Mouse (Mus musculus) thymus, postnatal 14 days (tissue): ENCODE measurements around the gene Foxl1.
A peak's percentile ranks its signal among the peaks of the same experiment; 100 is the strongest.

ENCODE experiments used
- DNase-seq: peaks from one replicate; pipeline ENCODE4 v3.0.0; 2021

The Foxl1 gene

DNA sequence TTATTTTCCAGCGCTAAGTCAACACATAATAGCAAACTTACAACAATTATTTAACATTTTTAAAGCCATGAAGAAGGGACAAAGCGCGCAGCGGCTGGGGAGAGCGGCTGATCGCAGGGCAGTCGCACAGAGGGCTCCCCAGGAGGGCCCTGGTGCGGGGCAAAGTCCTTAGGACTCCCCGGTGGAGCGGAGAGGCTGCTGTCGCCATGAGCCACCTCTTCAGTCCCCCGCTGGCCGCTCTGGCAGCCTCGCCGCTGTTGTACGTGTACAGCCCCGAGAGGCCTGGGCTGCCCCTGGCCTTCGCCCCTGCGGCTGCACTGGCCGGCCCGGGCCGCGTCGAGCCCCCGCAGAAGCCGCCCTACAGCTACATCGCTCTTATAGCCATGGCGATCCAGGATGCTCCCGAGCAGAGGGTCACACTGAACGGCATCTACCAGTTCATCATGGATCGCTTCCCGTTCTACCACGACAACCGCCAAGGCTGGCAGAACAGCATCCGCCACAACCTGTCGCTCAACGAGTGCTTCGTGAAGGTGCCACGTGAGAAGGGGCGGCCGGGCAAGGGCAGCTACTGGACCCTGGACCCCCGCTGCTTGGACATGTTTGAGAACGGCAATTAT, at the start of gene Foxl1:
TSS of gene Foxl1 (plus strand) at position 185 of the 620 bp plus-strand sequence.
- DNase-seq: no peak

DNA sequence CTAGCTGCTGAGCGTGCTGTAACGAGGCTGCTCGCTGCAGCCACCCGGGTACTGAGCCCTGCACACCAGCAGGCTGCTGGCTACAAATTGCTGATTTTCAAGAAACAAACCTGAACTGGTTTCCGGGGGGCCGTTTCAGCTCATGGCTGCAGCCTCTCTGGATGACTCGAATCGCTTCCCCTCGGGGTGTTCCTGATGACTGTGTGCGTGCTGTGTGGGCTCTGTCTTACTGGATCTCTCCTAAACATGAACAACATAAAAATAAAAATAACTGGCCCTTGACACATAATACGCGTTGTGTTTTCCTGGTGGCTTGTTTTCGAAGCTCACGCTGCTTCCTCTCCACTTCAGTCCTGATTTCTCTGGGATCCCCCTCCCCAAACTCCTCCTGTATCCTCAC, 49.0 kb upstream of the Foxl1 start:
- DNase-seq: no peak

DNA sequence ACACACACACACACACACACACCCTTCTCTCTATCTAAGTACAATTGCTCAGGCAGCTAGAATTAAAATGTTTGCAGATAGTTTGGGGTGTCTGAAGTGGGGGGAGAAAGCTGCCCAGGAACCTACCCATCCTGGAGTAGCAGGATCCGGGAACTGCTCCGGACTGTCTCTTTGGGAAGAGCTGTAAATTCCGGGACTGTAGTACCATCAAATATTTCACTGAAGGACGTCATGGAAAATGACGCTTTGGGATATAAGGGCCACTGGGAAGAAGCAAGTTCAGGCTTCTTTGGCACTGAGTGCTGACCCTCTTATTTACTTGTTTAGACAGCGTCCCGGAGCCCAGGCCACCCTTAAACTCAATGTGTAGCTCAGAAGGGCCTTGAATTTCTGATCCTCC, 48.5 kb upstream of the Foxl1 start:
- DNase-seq: no peak

DNA sequence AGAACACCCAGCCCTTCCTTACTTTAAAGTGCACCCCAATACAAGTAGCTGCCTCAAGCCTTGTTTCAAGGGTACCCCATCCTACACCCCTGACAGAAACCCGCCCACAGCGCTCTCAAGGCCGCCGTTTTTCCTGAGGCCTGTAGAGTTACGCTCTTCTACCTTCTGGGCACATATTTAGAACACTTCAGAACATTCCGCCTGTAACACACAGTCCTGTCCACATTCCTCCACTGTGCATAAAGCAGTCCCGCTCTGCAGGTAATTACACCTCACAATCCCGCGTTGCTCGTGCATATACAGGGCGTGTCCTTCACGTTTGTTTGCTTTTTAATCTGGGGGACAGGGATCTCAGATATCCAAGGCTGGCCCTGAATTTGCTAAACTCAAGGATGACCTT, 47.8 kb upstream of the Foxl1 start:
- no peak for DNase-seq

DNA sequence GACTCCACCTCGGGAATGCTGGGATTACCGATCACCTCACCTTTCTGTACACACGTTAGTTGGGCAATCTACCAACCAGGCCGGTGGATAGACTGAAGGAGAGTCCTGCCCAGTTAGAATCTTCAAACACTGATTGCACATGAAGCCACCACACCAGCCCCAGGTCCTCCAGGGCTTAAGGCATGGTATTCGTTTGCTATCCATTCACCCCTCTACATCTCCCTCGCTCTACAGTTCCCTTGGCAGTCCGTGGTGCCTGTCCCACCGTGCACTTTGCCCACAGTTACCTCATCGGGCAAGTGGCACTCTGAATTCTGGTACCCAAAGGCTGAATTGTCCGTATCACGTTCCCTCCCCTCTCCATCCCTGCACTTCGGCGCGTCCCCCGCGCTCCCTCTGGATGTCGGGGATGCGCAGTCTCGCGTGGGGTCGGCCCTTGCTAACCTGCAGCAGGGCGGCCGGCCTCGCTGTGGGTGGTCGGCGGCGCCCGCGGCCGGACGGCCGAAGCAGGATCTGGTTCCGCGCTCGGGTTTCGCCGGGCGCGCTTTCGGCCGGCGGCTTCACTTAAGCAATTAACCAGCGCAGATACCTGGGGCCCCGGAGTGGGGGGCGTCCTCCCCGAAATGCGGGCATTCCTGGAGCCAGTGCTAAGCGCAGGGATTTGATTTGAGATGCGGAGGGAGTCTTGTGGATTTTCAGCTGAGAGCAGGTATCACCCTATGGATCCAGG, 47.2 kb upstream of the Foxl1 start:
- no peak for DNase-seq

DNA sequence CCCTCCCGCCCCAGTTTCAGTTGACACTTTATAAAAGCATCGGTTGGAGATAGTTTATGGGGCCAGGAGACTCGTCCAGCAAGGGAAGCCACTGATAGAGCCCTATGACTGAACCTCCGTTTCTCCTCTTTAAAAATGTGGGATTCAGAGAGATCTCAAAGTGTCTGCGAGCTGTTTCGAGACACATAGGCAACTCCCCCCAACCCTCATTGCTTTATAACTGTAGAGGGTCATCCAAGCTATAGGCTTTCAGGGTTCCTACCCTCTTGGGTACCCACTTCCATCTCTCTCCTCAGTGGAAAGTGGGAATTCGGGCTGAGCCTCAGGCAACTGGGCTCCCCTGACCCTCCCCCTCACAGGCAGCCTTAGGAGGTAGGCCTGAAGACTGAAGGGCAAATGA, 46.3 kb upstream of the Foxl1 start:
- no peak for DNase-seq

DNA sequence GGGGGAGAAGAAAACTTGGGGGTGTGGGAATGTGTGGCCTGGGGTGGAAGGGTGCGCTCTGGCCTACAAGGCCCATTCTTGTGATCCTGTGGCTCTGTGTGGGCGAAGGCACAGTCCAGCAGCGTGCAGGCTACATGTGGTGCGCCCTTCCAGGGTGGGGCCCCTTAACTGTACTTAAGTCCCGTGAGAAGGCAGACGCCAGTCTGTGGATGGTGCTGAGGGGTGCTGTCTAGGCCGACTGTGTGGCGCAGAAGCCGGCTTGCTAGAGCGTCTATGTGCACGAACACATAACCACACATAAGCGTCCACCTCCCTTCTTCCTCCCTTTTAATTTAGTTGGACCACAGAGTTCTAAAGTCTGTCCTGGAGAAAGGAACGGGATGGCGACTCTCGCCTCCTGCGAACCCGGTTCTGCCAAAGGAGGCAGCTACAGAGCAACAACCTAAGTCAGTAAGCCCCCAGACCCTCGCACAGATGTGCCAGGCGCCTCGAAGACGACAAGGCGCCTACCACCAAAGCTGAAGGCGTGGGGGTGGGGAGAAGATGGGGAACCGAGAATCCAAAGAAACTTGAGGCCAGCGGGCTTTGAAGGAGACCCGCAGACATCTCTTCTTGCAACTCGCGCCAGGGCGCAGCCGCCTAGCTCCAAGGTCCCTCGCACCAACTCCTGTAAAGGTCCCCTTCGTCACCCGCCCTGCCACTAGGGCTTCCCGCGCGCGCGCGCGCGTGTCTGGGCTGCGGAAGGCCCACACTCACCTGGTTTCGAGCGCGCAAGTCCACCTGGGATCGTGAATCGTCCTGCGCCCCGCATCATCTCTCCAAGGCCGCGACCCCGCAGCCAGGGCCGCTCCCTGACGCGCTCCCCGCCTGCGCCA, 45.3 kb upstream of the Foxl1 start:
- no peak for DNase-seq

DNA sequence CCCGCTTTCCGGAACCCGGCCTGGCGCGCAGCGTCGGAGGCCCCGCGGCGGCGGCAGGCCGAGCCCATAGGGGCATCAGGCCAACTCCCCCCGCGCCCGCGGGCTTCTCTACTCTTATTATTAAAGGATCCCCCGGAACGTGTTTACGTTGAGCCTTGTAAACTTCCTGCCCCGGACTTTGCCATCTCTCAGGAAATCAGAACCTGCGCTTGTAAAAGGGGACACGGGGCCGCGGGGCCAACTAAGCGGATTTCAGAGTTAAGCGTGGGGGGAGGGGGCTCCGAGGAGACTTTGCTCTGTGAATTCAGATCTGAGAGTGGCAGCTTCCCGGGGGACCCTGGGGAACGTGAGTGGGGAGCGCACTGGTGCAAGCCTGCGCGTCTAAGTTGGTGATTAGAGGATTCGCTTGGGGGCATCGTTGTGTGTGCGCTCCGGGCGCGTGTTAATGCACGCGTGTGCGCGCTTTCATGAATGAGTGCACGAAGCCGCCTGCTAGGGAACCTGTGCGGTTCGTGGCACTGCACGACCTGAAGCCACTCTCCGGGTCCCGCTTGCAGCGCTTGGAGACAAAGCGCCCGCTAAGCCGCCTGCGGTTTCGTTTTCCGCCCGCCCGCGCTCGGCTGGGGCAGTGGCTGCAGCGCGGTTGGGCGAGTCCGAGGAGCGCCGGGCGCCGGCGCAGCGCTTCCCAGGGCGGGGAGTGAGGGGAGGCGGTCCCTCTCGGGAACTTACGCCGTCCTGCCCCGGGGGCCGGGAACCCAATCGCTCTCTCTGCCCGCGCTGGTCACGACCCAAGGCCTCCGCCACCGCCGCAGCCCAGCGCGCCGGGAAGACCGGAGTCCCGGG, 44.4 kb upstream of the Foxl1 start:
- DNase-seq: no peak

DNA sequence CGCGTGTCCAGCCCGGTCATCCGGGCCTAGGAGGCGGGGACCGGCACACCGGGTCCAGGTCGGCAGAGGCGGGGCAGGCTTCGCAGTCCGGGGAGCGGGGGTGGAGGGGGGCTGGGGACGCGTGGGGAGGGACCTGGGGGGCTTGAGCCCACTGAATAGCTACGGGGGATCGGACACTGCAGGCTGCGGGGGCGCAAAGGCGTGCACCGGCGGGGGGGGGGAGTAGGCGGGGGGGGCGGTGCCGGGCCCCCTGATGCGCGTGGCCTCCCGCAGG, 43.9 kb upstream of the Foxl1 start:
- no peak for DNase-seq

DNA sequence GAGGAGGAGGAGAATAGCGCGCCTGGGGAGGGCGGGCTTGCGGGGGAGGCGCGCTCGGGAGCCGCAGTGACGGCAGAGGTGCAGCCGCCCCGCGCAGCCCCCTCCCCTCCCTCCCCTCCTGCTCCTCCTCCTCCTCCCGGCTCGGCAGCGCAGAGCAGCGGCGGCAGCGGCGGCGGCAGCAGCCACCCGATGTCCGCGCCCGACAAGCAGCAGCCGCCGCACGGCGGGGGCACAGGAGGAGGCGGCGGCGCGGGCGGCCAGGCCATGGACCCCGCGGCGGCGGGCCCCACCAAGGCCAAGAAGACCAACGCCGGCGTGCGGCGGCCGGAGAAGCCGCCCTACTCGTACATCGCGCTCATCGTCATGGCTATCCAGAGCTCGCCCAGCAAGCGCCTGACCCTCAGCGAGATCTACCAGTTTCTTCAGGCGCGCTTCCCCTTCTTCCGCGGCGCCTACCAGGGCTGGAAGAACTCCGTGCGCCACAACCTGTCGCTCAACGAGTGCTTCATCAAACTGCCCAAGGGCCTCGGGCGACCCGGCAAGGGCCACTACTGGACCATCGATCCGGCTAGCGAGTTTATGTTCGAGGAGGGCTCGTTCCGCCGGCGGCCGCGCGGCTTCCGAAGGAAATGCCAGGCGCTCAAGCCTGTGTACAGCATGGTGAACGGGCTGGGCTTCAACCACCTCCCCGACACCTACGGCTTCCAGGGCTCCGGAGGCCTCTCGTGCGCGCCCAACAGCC, 43.4 kb upstream of the Foxl1 start, which contains the start of gene Foxf1:
TSS of gene Foxf1 (plus strand) at position 177 of the 742 bp plus-strand sequence.
- DNase-seq: no peak

DNA sequence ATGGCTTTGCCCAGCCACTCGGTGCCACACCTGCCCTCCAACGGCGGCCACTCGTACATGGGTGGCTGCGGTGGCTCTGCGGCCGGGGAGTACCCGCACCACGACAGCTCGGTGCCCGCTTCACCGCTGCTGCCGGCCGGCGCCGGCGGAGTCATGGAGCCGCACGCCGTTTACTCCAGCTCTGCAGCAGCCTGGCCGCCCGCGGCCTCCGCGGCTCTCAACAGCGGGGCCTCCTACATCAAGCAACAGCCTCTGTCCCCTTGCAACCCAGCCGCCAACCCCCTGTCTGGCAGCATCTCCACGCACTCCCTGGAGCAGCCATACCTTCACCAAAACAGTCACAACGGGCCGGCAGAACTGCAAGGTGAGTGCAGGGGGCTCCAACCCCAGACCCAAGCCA, 42.7 kb upstream of the Foxl1 start:
- no peak for DNase-seq

DNA sequence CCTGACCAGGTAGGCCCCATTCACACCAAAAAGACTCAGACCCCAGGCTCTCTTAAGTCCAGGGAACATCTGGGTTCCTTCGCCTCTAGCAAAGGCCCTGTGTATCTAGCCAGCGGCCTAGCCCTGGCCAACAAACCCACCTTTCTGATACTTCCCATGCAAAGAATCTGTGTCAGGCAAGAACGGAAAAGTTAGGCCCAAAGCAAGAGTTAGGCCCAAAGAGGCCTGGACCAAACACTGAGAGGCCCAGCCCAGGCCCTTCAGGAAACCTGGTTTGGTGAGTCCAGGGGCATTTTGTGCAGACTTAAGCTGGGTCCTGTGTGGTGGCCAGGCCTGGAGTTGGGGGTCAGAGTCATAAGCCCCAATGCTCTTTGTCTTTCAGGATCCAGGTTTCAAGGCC, 42.2 kb upstream of the Foxl1 start:
- DNase-seq: no peak

DNA sequence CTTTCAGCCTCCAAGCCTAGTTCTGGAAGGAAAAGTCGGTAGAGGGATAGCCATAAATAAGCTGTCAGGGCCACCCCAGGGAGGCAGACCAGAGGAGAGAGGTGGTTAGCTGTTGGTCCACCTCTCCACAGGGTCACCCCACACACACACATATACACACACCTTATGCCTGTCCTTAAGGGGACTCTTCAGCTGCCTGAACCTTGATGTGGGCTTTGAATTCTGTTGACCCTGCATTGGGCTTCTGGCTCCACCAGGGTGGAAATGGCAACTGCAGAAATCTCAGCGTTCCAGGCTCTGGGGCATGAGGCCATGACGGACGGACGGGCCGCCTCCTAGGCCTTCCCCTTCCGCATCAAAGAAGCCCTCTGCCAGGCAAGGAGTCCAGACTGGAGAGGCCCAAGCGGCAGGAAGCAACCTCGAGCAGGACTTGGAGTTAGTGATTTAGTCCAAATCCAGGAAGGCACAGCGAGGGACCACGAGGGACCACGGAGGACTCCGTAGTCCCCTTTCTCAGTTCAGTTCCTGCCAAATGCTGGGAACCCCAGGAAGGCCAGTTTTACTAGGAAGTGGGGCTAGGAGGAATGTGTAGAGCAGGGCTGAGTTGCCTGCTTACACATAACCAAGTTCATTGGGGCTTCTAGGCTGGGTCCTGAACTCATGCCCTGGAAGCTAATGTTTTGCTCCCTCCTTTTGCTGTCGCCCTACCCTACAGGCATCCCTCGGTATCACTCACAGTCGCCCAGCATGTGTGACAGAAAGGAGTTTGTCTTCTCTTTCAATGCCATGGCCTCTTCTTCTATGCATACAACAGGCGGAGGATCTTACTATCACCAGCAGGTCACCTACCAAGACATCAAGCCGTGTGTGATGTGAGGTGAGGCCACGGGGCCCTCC, 41.5 kb upstream of the Foxl1 start:
- no peak for DNase-seq

DNA sequence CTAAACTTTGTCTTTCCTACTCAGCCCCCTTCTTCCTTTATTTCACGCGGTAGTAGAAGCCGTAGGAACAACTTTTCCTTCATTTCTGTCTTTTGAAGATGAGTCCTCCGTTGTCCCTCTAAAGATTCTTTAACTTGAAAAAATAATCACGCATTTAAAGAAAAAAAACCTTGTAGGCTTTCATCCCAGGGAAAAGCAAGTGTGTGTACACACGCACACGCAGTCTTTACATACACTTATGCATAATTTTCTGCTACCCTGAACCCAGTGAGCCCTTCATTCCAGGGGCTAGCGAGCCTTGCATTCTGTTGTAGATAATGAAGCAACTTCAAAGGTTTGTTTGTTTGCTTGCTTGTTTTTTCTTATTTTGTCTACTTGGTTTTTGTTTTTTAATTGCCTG, 39.5 kb upstream of the Foxl1 start:
- no peak for DNase-seq

DNA sequence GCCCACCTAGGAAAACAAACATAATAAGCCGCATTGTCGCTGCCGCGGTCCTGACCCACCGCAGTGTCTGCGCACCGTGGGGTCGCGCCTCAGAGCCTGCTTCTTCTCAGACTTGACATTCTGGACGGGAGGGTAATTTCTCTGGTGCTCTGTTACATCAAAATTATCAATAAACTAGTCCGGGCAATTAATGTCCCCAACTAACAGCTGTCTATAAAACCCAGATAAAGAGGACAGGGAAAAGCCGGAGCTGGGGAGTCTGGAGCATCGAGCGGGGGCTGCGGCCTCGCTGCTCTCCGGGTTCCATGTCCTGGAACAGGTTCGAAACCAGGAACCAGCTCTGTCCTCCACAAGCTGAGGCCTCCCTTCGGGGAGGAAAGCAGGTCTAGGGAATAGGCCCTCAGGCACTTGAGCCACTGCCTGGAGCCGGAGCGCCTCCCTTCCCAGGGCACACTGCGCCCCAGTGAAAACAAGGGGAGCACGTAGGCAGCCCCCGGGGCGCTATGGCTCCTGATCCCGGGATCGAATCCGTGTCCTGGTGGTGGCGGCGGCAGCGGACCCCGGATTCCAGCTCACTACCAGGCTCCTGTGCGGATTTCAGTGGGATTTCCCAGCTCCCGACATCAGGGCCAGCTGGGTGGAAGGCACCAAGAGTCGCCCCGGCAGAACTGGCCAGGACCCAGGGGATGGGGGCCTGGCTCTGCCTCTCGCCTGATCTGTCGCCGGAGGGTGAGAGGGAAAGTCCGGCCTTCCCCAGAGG, 38.7 kb upstream of the Foxl1 start:
- DNase-seq: no peak

DNA sequence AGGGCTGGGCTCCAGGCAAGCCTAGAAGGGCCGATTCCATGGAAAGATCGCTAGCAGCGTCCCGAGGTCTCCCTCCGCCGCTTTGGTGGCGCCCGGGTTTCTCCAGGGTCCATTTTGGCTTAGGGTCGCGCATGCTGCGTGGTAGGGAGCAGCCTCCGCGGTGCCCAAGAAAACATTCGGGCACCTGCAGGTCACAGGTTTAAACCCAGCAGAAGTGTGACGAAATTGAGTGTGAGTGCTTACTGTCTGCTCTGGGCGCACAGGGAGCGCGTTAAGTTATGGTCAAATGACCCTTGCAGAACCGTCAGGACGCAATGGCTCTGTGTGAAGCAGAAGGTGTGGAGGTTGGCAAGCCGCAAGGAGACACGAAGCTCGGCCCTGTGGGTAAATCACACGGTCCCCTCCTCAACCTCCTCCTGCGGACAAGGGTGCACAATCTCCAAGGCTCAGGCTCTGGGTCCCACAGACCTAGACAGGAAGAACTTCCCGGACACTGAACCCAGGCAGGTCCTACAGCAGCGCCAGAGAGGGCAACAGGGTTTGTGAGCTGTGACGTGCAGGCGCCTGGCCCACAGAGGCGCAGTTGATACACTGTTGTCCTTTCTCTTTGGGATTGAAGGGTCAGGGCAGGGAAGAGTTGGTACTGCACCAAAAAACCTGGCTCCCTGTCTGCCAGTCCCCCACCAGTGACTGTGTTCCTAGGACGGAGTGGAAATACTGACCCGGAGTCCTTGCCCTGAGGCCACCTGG, 37.9 kb upstream of the Foxl1 start:
- DNase-seq: no peak

DNA sequence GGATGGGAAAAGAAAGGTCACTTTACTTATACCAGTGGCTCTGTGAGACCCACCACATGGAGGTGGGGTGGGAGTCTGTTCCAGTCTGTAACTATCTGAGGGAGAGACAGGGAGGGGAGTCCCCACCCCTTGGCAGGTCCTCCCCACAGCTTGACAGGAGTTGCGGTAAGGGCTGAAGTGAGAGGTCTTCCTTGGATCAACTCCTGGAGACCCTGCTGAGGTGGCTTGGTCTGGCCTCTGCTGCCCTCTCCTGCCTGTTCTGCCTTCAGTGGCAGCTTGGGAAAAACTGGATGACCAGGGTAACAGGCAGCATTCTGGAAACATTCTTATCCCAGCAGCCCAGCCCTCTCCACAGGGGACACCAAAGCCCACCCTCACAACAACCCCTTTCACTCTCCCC, 37.0 kb upstream of the Foxl1 start:
- no peak for DNase-seq

DNA sequence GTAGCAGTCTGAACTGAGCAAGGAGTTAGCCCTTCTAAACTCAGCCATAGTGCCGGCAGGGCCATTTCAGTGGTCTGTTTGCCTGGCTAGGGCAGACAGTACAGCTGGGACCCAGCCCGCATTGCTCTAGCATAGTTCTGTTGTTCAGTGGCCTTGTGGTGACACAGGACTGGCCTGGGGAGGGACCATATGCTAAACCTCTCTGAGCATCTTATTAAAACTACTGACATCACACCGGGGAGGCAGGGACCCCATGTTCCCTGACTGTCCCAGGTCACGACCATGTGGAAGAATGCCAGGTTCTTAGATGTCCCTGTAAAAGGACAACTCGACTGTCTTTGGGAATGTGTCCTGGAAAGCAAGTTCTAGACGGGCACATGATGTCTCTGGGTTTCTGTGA, 35.6 kb upstream of the Foxl1 start:
- DNase-seq: no peak

DNA sequence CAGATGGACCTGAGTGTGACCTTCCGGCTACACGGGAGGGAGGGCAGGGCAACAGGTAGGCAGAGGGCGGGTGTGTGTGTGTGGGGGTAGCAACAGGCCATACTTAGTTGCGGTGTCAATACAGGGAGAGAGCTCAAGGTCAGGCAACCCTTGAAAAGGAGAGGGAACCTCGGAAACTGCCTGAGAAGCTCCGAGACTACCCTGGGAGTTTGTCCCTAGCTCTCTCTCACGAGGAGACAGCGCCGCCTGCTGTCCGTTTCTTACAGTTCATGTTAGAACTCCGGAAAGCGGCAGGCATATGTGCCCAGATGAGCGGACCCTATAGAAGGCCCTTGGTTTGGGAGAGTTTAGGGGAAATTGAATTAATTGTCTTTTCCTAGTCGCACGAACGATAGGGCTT, 35.1 kb upstream of the Foxl1 start:
- peak; percentile 85 for DNase-seq

DNA sequence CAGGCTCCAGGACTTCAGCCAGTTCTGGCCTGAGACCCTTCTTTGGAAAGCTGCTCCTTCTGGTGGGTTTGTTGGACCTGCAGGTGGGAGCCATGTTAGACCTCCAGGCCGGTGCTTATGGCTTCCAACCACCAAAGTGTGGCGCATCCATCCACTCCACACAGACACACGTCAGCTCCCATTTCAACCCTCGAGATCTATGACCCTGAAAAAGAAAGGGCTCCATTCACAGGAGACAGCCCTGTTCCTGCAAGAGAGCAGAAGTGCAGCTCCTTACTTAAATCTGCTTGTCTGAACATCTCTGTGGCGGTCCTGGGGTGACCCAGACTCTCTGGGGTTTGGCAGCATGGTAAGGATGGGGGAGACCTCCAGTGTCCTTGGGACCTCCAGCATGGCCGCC, 34.2 kb upstream of the Foxl1 start:
- no peak for DNase-seq
